Mouse (Mus musculus) neural tube, embryonic 15.5 days (tissue): ENCODE data around the gene Thsd7b. TPM values are rescaled to one million over a fixed set of nuclear protein-coding genes. Genes with fewer than 3 reads are reported as not detected.
"Not testable (repeated sequence)": the region's sequence is repeated elsewhere in the genome, so short reads cannot be mapped to it uniquely, and the experiment has no call there.

Experiments
- ATAC-seq: fragments of 200-750 bp; cut with Nextera tagmentation; 2 replicates; pipeline ENCODE4 v1.8.0; 2017; ENCODE audit warnings: mild to moderate bottlenecking, moderate TSS enrichment, moderate library complexity; ENCODE audit not compliant: low FRiP score
- H3K27ac ChIP-seq: fragments of 300-500 bp; sonication (generic); replicated peaks from 2 replicates; pipeline ENCODE4 v1.5.1; 2015; ENCODE audit warnings: mild to moderate bottlenecking, inconsistent platforms
- H3K27me3 ChIP-seq: fragments of 300-500 bp; sonication (generic); replicated peaks from 2 replicates; pipeline ENCODE4 v1.6.1; 2015; ENCODE audit warnings: inconsistent platforms
- H3K36me3 ChIP-seq: fragments of 300-500 bp; sonication (generic); 2 replicates; pipeline ENCODE4 v1.6.1; 2015; ENCODE audit warnings: inconsistent platforms
- H3K4me1 ChIP-seq: fragments of 300-500 bp; sonication (generic); 2 replicates; pipeline ENCODE4 v1.6.1; 2015; ENCODE audit warnings: inconsistent platforms
- H3K4me2 ChIP-seq: fragments of 300-500 bp; sonication (generic); 2 replicates; pipeline ENCODE4 v1.6.1; 2015; ENCODE audit warnings: inconsistent platforms, mild to moderate bottlenecking, moderate library complexity
- H3K4me3 ChIP-seq: fragments of 300-500 bp; sonication (generic); replicated peaks from 2 replicates; pipeline ENCODE4 v1.5.1; 2015; ENCODE audit warnings: mild to moderate bottlenecking, inconsistent platforms
- H3K9ac ChIP-seq: fragments of 300-500 bp; sonication (generic); replicated peaks from 2 replicates; pipeline ENCODE4 v1.6.1; 2015; ENCODE audit warnings: mild to moderate bottlenecking, inconsistent platforms
- H3K9me3 ChIP-seq: fragments of 300-500 bp; sonication (generic); replicated peaks from 2 replicates; pipeline ENCODE4 v1.6.1; 2016; ENCODE audit warnings: inconsistent platforms
- WGBS: fragments of 180-500 bp; shearing (Covaris S2); methylation state at CpG from one replicate; pipeline ENCODE4 v1.1.7; 2015; ENCODE audit warnings: mixed read lengths; 5-methylcytosine and 5-hydroxymethylcytosine counted together
- polyA plus RNA-seq: library from polyadenylated mRNA; unstranded; fragments of >200 nt; fragmentation: Nextera tagmentation; extraction: Ambion mirVana; gene quantifications from 2 replicates; pipeline ENCODE4 v1.2.1, GENCODE M21; 2015

Gene Thsd7b
- polyA plus RNA-seq, 1 experiment from 2014 or later = 10.9 TPM

- Histone ChIP-seq H3K9me3 (no peaks in the 10 kb centered on the region), H3K4me1 (no peaks in the 10 kb centered on the region), H3K36me3 (no peaks in the 10 kb centered on the region), H3K4me2 (no peak overlapping the region), H3K27me3 (no peaks in the 10 kb centered on the region), H3K27ac (no peak overlapping the region), H3K9ac (no peak overlapping the region), H3K4me3 (no peak overlapping the region)
- ATAC-seq = no peak
- WGBS = 67% methylated on average over 6 of the region's 6 CpGs
Measured at GRCm38 (mm10) chr1:129586635-129587034, 313.5 kb downstream of the Thsd7b start.

- Histone ChIP-seq H3K4me3 (no peak overlapping the region), H3K4me2 (no peak overlapping the region), H3K27ac (no peak overlapping the region), H3K9ac (no peak overlapping the region), H3K4me1 (no peaks in the 10 kb centered on the region), H3K27me3 (no peaks in the 10 kb centered on the region), H3K36me3 (no peaks in the 10 kb centered on the region), H3K9me3 (no peaks in the 10 kb centered on the region)
- ATAC-seq = no peak
- 68% methylated on average over 3 of the region's 3 CpGs for WGBS
Measured at GRCm38 (mm10) chr1:129589366-129590002, 316.4 kb downstream of the Thsd7b start.

GRCm38 (mm10) chr1:129595447-129595846 lies 322.3 kb downstream of the Thsd7b start:
- no peaks in the 10 kb centered on the region for H3K9me3 ChIP-seq
- no peak overlapping the region for H3K4me2 ChIP-seq
- H3K27me3 ChIP-seq = no peaks in the 10 kb centered on the region
- H3K9ac ChIP-seq = no peak overlapping the region
- H3K4me3 ChIP-seq = no peak overlapping the region
- H3K36me3 ChIP-seq = no peaks in the 10 kb centered on the region
- no peak overlapping the region for H3K27ac ChIP-seq
- H3K4me1 ChIP-seq = no peaks in the 10 kb centered on the region
- 88% methylated on average over 13 of the region's 13 CpGs for WGBS
- no peak for ATAC-seq

- no peak for ATAC-seq
- H3K36me3 ChIP-seq = no peaks in the 10 kb centered on the region
- no peak overlapping the region for H3K4me3 ChIP-seq
- no peaks in the 10 kb centered on the region for H3K4me1 ChIP-seq
- no peak overlapping the region for H3K4me2 ChIP-seq
- no peaks in the 10 kb centered on the region for H3K9me3 ChIP-seq
- H3K9ac ChIP-seq = no peak overlapping the region
- no peak overlapping the region for H3K27ac ChIP-seq
- H3K27me3 ChIP-seq = no peaks in the 10 kb centered on the region
Measured at GRCm38 (mm10) chr1:129600933-129601332, 327.8 kb downstream of the Thsd7b start.

GRCm38 (mm10) chr1:129602284-129602683 lies 329.2 kb downstream of the Thsd7b start:
- no peaks in the 10 kb centered on the region for H3K27me3 ChIP-seq
- no peaks in the 10 kb centered on the region for H3K36me3 ChIP-seq
- no peaks in the 10 kb centered on the region for H3K4me1 ChIP-seq
- no peak overlapping the region for H3K4me3 ChIP-seq
- H3K9me3 ChIP-seq = no peaks in the 10 kb centered on the region
- no peak overlapping the region for H3K27ac ChIP-seq
- no peak for ATAC-seq
- no peak overlapping the region for H3K4me2 ChIP-seq
- no peak overlapping the region for H3K9ac ChIP-seq

GRCm38 (mm10) chr1:129608395-129608794 lies 335.3 kb downstream of the Thsd7b start:
- ATAC-seq = no peak
- H3K4me2 ChIP-seq = no peak overlapping the region

GRCm38 (mm10) chr1:129616080-129616479 lies 343.0 kb downstream of the Thsd7b start:
- H3K36me3 ChIP-seq = no peaks in the 10 kb centered on the region
- H3K27me3 ChIP-seq = no peaks in the 10 kb centered on the region
- H3K27ac ChIP-seq = no peak overlapping the region
- no peak overlapping the region for H3K4me2 ChIP-seq
- no peak for ATAC-seq
- no peaks in the 10 kb centered on the region for H3K4me1 ChIP-seq
- 75% methylated on average over 1 of the region's 1 CpGs for WGBS
- H3K9ac ChIP-seq = no peak overlapping the region
- no peaks in the 10 kb centered on the region for H3K9me3 ChIP-seq
- no peak overlapping the region for H3K4me3 ChIP-seq

More at GRCm38 (mm10) chr1:129608395-129608794, 335.3 kb downstream of the Thsd7b start:
- H3K4me1 ChIP-seq = no peaks in the 10 kb centered on the region
- no peaks in the 10 kb centered on the region for H3K36me3 ChIP-seq
- H3K9me3 ChIP-seq = no peaks in the 10 kb centered on the region
- no peaks in the 10 kb centered on the region for H3K27me3 ChIP-seq
- WGBS = 80% methylated on average over 3 of the region's 3 CpGs
- H3K4me3 ChIP-seq = no peak overlapping the region
- H3K27ac ChIP-seq = no peak overlapping the region
- no peak overlapping the region for H3K9ac ChIP-seq

- Histone ChIP-seq H3K27ac (no peak overlapping the region), H3K4me1 (no peaks in the 10 kb centered on the region), H3K4me2 (no peak overlapping the region), H3K4me3 (no peak overlapping the region), H3K36me3 (no peaks in the 10 kb centered on the region), H3K9me3 (no peaks in the 10 kb centered on the region), H3K27me3 (no peaks in the 10 kb centered on the region), H3K9ac (no peak overlapping the region)
- 40% methylated on average over 7 of the region's 7 CpGs for WGBS
- no peak for ATAC-seq
Measured at GRCm38 (mm10) chr1:129619440-129620301, 346.6 kb downstream of the Thsd7b start.

- no peaks in the 10 kb centered on the region for H3K27me3 ChIP-seq
- no peak overlapping the region for H3K27ac ChIP-seq
- no peak overlapping the region for H3K9ac ChIP-seq
- no peaks in the 10 kb centered on the region for H3K4me1 ChIP-seq
- 83% methylated on average over 6 of the region's 6 CpGs for WGBS
- no peak for ATAC-seq
- H3K4me2 ChIP-seq = no peak overlapping the region
- no peaks in the 10 kb centered on the region for H3K9me3 ChIP-seq
- H3K4me3 ChIP-seq = no peak overlapping the region
- H3K36me3 ChIP-seq = no peaks in the 10 kb centered on the region
Measured at GRCm38 (mm10) chr1:129624519-129624918, 351.4 kb downstream of the Thsd7b start.

GRCm38 (mm10) chr1:129635146-129635545 lies 362.0 kb downstream of the Thsd7b start:
- no peak overlapping the region for H3K9ac ChIP-seq
- WGBS = 81% methylated on average over 4 of the region's 4 CpGs
- no peak overlapping the region for H3K4me2 ChIP-seq
- no peaks in the 10 kb centered on the region for H3K27me3 ChIP-seq
- H3K9me3 ChIP-seq = no peaks in the 10 kb centered on the region
- no peak overlapping the region for H3K4me3 ChIP-seq
- H3K36me3 ChIP-seq = no peaks in the 10 kb centered on the region
- no peak overlapping the region for H3K27ac ChIP-seq
- no peaks in the 10 kb centered on the region for H3K4me1 ChIP-seq
- ATAC-seq = no peak

GRCm38 (mm10) chr1:129644252-129644861 lies 371.3 kb downstream of the Thsd7b start:
- Histone ChIP-seq H3K4me1 (no peaks in the 10 kb centered on the region), H3K36me3 (no peaks in the 10 kb centered on the region), H3K4me3 (no peak overlapping the region), H3K9ac (no peak overlapping the region), H3K4me2 (no peak overlapping the region), H3K27me3 (no peaks in the 10 kb centered on the region), H3K9me3 (no peaks in the 10 kb centered on the region), H3K27ac (no peak overlapping the region)
- ATAC-seq = no peak
- 78% methylated on average over 8 of the region's 8 CpGs for WGBS

GRCm38 (mm10) chr1:129651448-129651847 lies 378.3 kb downstream of the Thsd7b start:
- not testable (repeated sequence) for H3K4me1 ChIP-seq, H3K4me2 ChIP-seq, H3K9me3 ChIP-seq, H3K36me3 ChIP-seq, H3K27me3 ChIP-seq, ATAC-seq, H3K27ac ChIP-seq, H3K9ac ChIP-seq, H3K4me3 ChIP-seq
- 88% methylated on average over 6 of the region's 6 CpGs for WGBS
